Mouse (Mus musculus): ENCODE measurements around the gene Lysmd2. TPM values are rescaled to one million over a fixed set of nuclear protein-coding genes. Genes with fewer than 3 reads are reported as not detected.
A peak's percentile ranks its signal among the peaks of the same experiment; 100 is the strongest.
"Not testable (repeated sequence)": the region's sequence is repeated elsewhere in the genome, so short reads cannot be mapped to it uniquely, and the experiment has no call there.

Gene Lysmd2
- polyA plus RNA-seq, 1 experiment: 8.8 TPM

- H3K4me3 ChIP-seq (ENCODE audit: insufficient read depth, low read depth, low read length); H3K4me1 ChIP-seq (ENCODE audit: control insufficient read depth, insufficient read depth, insufficient read length, low read length): not testable (repeated sequence)
- peak overlapping the region; percentile 71 for H3K27ac ChIP-seq (replicated peaks; ENCODE audit: low read depth, low read length)
Measured at GRCm38 (mm10) chr9:75656456-75656855, 30.9 kb downstream of the Lysmd2 start.

- H3K27ac ChIP-seq (replicated peaks; ENCODE audit: low read depth, low read length): no peak overlapping the region
- no peak overlapping the region for H3K4me3 ChIP-seq (ENCODE audit: insufficient read depth, low read depth, low read length)
- H3K4me1 ChIP-seq (ENCODE audit: control insufficient read depth, insufficient read depth, insufficient read length, low read length): no peaks in the 10 kb centered on the region
Measured at GRCm38 (mm10) chr9:75660917-75661316, 35.4 kb downstream of the Lysmd2 start.

- Histone ChIP-seq H3K4me1 (ENCODE audit: control insufficient read depth, insufficient read depth, insufficient read length, low read length) (no peaks in the 10 kb centered on the region; the same call in 1 of the 2 replicates), H3K27ac (replicated peaks; ENCODE audit: low read depth, low read length) (no peak overlapping the region), H3K4me3 (ENCODE audit: insufficient read depth, low read depth, low read length) (no peak overlapping the region)
Measured at GRCm38 (mm10) chr9:75665364-75665763, 39.8 kb downstream of the Lysmd2 start.

- no peak overlapping the region for H3K4me3 ChIP-seq (ENCODE audit: insufficient read depth, low read depth, low read length)
- no peak overlapping the region for H3K27ac ChIP-seq (replicated peaks; ENCODE audit: low read depth, low read length)
- H3K4me1 ChIP-seq (ENCODE audit: control insufficient read depth, insufficient read depth, insufficient read length, low read length): no peaks in the 10 kb centered on the region; the same call in 1 of the 2 replicates
Measured at GRCm38 (mm10) chr9:75666612-75667011, 41.1 kb downstream of the Lysmd2 start.

- no peak overlapping the region for H3K27ac ChIP-seq (replicated peaks; ENCODE audit: low read depth, low read length)
- H3K4me1 ChIP-seq (ENCODE audit: control insufficient read depth, insufficient read depth, insufficient read length, low read length): no peaks in the 10 kb centered on the region
- no peak overlapping the region for H3K4me3 ChIP-seq (ENCODE audit: insufficient read depth, low read depth, low read length)
Measured at GRCm38 (mm10) chr9:75672769-75673168, 47.2 kb downstream of the Lysmd2 start.

GRCm38 (mm10) chr9:75676226-75676625, 50.7 kb downstream of the Lysmd2 start:
- H3K27ac ChIP-seq (replicated peaks; ENCODE audit: low read depth, low read length): no peak overlapping the region
- H3K4me3 ChIP-seq (ENCODE audit: insufficient read depth, low read depth, low read length): no peak overlapping the region
- peaks cover 3% of the 10 kb centered on the region; the same call in 1 of the 2 replicates for H3K4me1 ChIP-seq (ENCODE audit: control insufficient read depth, insufficient read depth, insufficient read length, low read length)

GRCm38 (mm10) chr9:75678341-75678740, 52.8 kb downstream of the Lysmd2 start:
- Histone ChIP-seq H3K4me3 (ENCODE audit: insufficient read depth, low read depth, low read length) (no peak overlapping the region), H3K27ac (replicated peaks; ENCODE audit: low read depth, low read length) (no peak overlapping the region), H3K4me1 (ENCODE audit: control insufficient read depth, insufficient read depth, insufficient read length, low read length) (peaks cover 3% of the 10 kb centered on the region; the same call in 1 of the 2 replicates)

- H3K4me1 ChIP-seq (ENCODE audit: control insufficient read depth, insufficient read depth, insufficient read length, low read length): peaks cover 3% of the 10 kb centered on the region; the same call in 1 of the 2 replicates
- H3K4me3 ChIP-seq (ENCODE audit: insufficient read depth, low read depth, low read length): no peak overlapping the region
- 0 out of 2 replicates have a peak overlapping the region, but pooled peaks have one; percentile 37 for H3K27ac ChIP-seq (replicated peaks; ENCODE audit: low read depth, low read length)
Measured at GRCm38 (mm10) chr9:75679629-75680028, 54.1 kb downstream of the Lysmd2 start.

GRCm38 (mm10) chr9:75680606-75681005, 55.1 kb downstream of the Lysmd2 start:
- peaks cover 3% of the 10 kb centered on the region; the same call in 1 of the 2 replicates for H3K4me1 ChIP-seq (ENCODE audit: control insufficient read depth, insufficient read depth, insufficient read length, low read length)
- no peak overlapping the region for H3K4me3 ChIP-seq (ENCODE audit: insufficient read depth, low read depth, low read length)
- no peak overlapping the region for H3K27ac ChIP-seq (replicated peaks; ENCODE audit: low read depth, low read length)

GRCm38 (mm10) chr9:75683426-75684191, 58.1 kb downstream of the Lysmd2 start, which contains the start of gene Scg3:
TSS of gene Scg3 (minus strand) at chr9:75684056.
- no peak within 1 kb of the TSS for H3K4me3 ChIP-seq (ENCODE audit: insufficient read depth, low read depth, low read length)
- H3K4me1 ChIP-seq (ENCODE audit: control insufficient read depth, insufficient read depth, insufficient read length, low read length): no peaks in the 10 kb centered on the region
- no peak within 1 kb of the TSS for H3K27ac ChIP-seq (replicated peaks; ENCODE audit: low read depth, low read length)

- Histone ChIP-seq H3K27ac (replicated peaks; ENCODE audit: low read depth, low read length) (no peak overlapping the region), H3K4me1 (ENCODE audit: control insufficient read depth, insufficient read depth, insufficient read length, low read length) (no peaks in the 10 kb centered on the region), H3K4me3 (ENCODE audit: insufficient read depth, low read depth, low read length) (no peak overlapping the region)
Measured at GRCm38 (mm10) chr9:75684292-75684691, 58.8 kb downstream of the Lysmd2 start.

GRCm38 (mm10) chr9:75684772-75685171, 59.2 kb downstream of the Lysmd2 start:
- Histone ChIP-seq H3K4me3 (ENCODE audit: insufficient read depth, low read depth, low read length) (no peak overlapping the region), H3K27ac (replicated peaks; ENCODE audit: low read depth, low read length) (no peak overlapping the region), H3K4me1 (ENCODE audit: control insufficient read depth, insufficient read depth, insufficient read length, low read length) (no peaks in the 10 kb centered on the region)

Other genes starting within 250 kb of the Lysmd2 start
- 12.0 and 16.0 TPM in 2 replicates for gene Mapk6, start 215.7 kb upstream of the Lysmd2 start, polyA plus RNA-seq (2012; ENCODE audit: insufficient read depth, insufficient read length, missing spikeins)
- gene Leo1, start 184.2 kb upstream of the Lysmd2 start, polyA plus RNA-seq (2012; ENCODE audit: insufficient read depth, insufficient read length, missing spikeins): 19.0 and 21.4 TPM in 2 replicates
- gene Tmod3, start 66.1 kb upstream of the Lysmd2 start, polyA plus RNA-seq (2012; ENCODE audit: insufficient read depth, insufficient read length, missing spikeins): 27.3 and 29.6 TPM in 2 replicates
- 1.9 and 2.0 TPM in 2 replicates for gene Tmod2, start 14.4 kb upstream of the Lysmd2 start, polyA plus RNA-seq (2012; ENCODE audit: insufficient read depth, insufficient read length, missing spikeins)
- gene Scg3, start 58.3 kb downstream of the Lysmd2 start, polyA plus RNA-seq (2012; ENCODE audit: insufficient read depth, insufficient read length, missing spikeins): 1.4 TPM in 1 of 2 replicates, not detected in the other
- 0.88 and 1.8 TPM in 2 replicates for gene Bmp5, start 149.6 kb downstream of the Lysmd2 start, polyA plus RNA-seq (2012; ENCODE audit: insufficient read depth, insufficient read length, missing spikeins)

All from brown adipose tissue, adult 24 weeks (tissue).